Mouse (Mus musculus) heart, embryonic 16.5 days (tissue): ENCODE measurements around the gene Lsm3. TPM values are rescaled to one million over a fixed set of nuclear protein-coding genes. Genes with fewer than 3 reads are reported as not detected.

Source experiments
- ATAC-seq: fragments of 200-750 bp; cut with Nextera tagmentation; replicated peaks from 2 replicates; pipeline ENCODE4 v1.8.0; 2017; ENCODE audit warnings: moderate number of reproducible peaks; ENCODE audit not compliant: insufficient read depth, low FRiP score; ENCODE audit errors: extremely low read depth
- H3K27ac ChIP-seq: fragments of 300-500 bp; sonication (generic); 2 replicates; pipeline ENCODE4 v1.5.1; 2014; ENCODE audit warnings: mild to moderate bottlenecking, low read length, control low read depth, moderate library complexity
- H3K27me3 ChIP-seq: fragments of 300-500 bp; sonication (generic); 2 replicates; pipeline ENCODE4 v1.6.1; 2014; ENCODE audit warnings: low read length, mixed read lengths; ENCODE audit not compliant: control insufficient read depth, insufficient read depth
- H3K36me3 ChIP-seq: fragments of 300-500 bp; sonication (generic); 2 replicates; pipeline ENCODE4 v1.6.1; 2014; ENCODE audit not compliant: control insufficient read depth, insufficient read depth
- H3K4me1 ChIP-seq: fragments of 300-500 bp; sonication (generic); 2 replicates; pipeline ENCODE4 v1.6.1; 2014; ENCODE audit warnings: low read length, mixed read lengths; ENCODE audit not compliant: control insufficient read depth, insufficient read depth
- H3K4me2 ChIP-seq: fragments of 300-500 bp; sonication (generic); 2 replicates; pipeline ENCODE4 v1.6.1; 2014; ENCODE audit warnings: low read depth, mild to moderate bottlenecking, control low read depth, low read length
- H3K4me3 ChIP-seq: fragments of 300-500 bp; sonication (generic); 2 replicates; pipeline ENCODE4 v1.5.1; 2014; ENCODE audit warnings: mild to moderate bottlenecking, control low read depth, low read length
- H3K9ac ChIP-seq: fragments of 300-500 bp; sonication (generic); 2 replicates; pipeline ENCODE4 v1.6.1; 2014; ENCODE audit warnings: low read length, control low read depth
- H3K9me3 ChIP-seq: fragments of 300-500 bp; sonication (generic); replicated peaks from 2 replicates; pipeline ENCODE4 v1.6.1; 2016; ENCODE audit warnings: low read length; ENCODE audit not compliant: control insufficient read depth
- WGBS: fragments of 180-500 bp; shearing (Covaris S2); extraction: QIAGEN DNeasy Blood & Tissue Kit; methylation state at CpG from one replicate; pipeline ENCODE4 v1.1.7; 2014; 5-methylcytosine and 5-hydroxymethylcytosine counted together
- polyA plus RNA-seq: library from polyadenylated mRNA; unstranded; fragments of >200 nt; fragmentation: Nextera tagmentation; extraction: Ambion mirVana; gene quantifications from 2 replicates; pipeline ENCODE4 v1.2.1, GENCODE M21; 2015

Lsm3 gene
- polyA plus RNA-seq, 1 experiment from 2014 or later, result 183 TPM

DNA sequence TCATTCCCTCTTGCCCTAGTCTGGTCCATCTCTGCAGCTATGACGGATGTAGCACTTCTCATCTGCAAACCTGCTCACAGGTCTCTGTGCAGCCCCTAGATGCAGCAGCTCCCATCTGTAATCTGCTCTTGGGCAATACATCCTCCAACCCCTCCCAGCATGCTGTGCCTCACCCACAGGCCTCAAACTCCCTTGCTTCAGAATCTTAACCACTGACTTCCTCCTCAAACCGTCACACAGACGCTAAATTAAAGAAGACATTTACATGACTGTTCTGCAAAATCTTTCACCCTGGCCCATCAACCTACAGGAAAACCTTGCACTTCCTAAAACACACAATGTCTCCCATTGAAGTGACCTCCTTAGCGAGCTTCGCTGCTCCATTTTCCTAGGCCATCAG lies 9.7 kb upstream of the Lsm3 start:
- Histone ChIP-seq H3K27me3 (no peaks in the 10 kb centered on the region), H3K36me3 (peaks cover 50% of the 10 kb centered on the region), H3K27ac (peak overlapping the region; percentile 66), H3K4me1 (no peaks in the 10 kb centered on the region), H3K4me3 (no peak overlapping the region), H3K9ac (no peak overlapping the region), H3K4me2 (no peak overlapping the region), H3K9me3 (0 out of 2 replicates have a peak, but pooled peaks cover 3% of the 10 kb centered on the region)
- 79% methylated on average over 5 of the region's 5 CpGs for WGBS
- no peak for ATAC-seq

DNA sequence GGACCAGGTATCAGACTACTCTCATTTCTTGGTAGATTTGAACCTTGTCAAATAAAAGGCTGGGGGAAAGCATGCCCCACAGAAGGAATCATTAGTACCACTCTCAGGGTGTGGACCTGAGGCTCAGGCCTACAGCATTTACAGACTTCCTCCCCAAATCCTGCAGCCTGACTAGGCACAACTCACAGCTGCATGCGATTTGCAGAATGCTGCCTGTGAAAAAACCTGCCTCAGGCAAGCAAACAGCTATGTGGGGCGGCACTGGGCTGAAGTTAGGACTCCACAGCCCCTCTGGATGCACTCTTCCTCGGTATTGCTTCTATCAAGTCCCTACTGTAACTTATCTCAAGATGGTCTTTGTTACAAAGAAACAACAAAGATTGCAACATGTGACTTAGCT lies 7.7 kb upstream of the Lsm3 start:
- 85% methylated on average over 3 of the region's 3 CpGs for WGBS
- Histone ChIP-seq H3K9me3 (0 out of 2 replicates have a peak, but pooled peaks cover 3% of the 10 kb centered on the region), H3K36me3 (peaks cover 46% of the 10 kb centered on the region), H3K4me2 (no peak overlapping the region), H3K9ac (no peak overlapping the region), H3K27ac (no peak overlapping the region), H3K4me3 (no peak overlapping the region), H3K4me1 (no peaks in the 10 kb centered on the region), H3K27me3 (no peaks in the 10 kb centered on the region)
- no peak for ATAC-seq

DNA sequence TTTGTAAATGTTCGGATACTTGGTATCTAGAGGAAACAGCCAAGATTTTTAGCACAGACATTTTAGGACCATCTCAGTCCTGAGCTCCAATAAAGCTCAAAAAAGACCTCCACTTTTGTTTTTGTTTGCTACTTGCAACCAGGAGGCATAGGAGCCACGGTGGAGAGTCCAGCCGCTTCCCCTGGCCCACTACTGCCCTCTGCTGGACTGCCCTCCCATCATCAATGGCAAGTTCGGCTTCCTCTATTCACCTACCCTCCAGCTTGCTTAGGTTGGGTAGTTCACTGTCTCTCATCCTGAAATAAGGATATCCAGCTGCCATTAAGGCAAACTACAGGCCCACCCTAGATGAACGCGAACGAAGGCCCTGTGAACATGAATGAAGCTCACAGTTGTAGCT lies 6.4 kb upstream of the Lsm3 start:
- Histone ChIP-seq H3K4me1 (no peaks in the 10 kb centered on the region; the same call in 1 of the 2 replicates), H3K9me3 (no peaks in the 10 kb centered on the region), H3K4me3 (no peak overlapping the region), H3K27me3 (no peaks in the 10 kb centered on the region), H3K9ac (no peak overlapping the region), H3K4me2 (no peak overlapping the region), H3K36me3 (peaks cover 33% of the 10 kb centered on the region), H3K27ac (no peak overlapping the region)
- WGBS, result 32% methylated on average over 7 of the region's 7 CpGs
- ATAC-seq, result no peak

DNA sequence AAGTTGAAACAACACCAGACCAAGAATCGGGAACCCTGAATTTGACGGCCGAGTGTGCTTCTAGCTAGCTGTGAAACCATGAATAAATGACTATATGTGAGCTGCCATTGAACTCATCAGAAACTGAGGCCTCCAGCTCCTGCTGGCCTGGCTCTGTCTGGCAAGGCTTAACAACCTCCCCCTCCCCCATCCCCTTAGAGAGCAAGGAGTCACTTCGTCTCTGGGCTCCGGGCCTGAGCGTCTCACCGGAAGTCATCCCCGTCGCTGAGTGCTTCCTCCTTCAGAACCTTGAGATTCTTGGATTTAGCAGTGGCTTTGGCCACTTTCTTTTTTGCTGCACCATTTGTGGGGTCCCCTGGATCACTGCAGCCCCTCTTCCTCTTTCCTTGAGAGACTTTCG lies 5.5 kb upstream of the Lsm3 start:
- Histone ChIP-seq H3K4me1 (peaks cover 6% of the 10 kb centered on the region; the same call in 1 of the 2 replicates), H3K27ac (no peak overlapping the region), H3K27me3 (no peaks in the 10 kb centered on the region), H3K36me3 (peaks cover 24% of the 10 kb centered on the region), H3K4me3 (no peak overlapping the region), H3K9me3 (no peaks in the 10 kb centered on the region), H3K4me2 (no peak overlapping the region), H3K9ac (no peak overlapping the region)
- 70% methylated on average over 10 of the region's 10 CpGs for WGBS
- ATAC-seq, result no peak

DNA sequence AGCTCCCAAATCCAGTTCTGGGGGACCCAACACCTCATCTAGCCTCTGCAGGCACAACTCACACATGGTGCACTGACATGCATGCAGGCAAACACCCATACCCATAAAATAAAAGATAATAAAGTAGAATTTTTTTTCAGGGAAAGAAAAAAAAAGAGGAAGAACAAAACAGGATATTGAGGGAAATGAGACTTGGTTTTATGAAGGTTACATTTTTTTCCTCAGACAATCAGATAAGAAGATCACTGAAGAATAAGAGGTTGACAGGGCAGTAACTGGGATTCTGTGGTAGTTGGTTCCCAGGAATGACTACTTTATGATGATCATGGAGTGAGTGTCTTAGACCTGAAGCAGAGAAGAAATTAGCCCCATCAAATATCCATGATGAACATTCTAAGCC lies 1.6 kb upstream of the Lsm3 start:
- Histone ChIP-seq H3K27me3 (no peaks in the 10 kb centered on the region), H3K9ac (no peak overlapping the region), H3K36me3 (peaks cover 10% of the 10 kb centered on the region; the same call in 1 of the 2 replicates), H3K9me3 (no peaks in the 10 kb centered on the region), H3K27ac (no peak overlapping the region), H3K4me1 (peaks cover 29% of the 10 kb centered on the region), H3K4me2 (peak overlapping the region; percentile 89; the same call in 1 of the 2 replicates), H3K4me3 (no peak overlapping the region)
- no peak for ATAC-seq

DNA sequence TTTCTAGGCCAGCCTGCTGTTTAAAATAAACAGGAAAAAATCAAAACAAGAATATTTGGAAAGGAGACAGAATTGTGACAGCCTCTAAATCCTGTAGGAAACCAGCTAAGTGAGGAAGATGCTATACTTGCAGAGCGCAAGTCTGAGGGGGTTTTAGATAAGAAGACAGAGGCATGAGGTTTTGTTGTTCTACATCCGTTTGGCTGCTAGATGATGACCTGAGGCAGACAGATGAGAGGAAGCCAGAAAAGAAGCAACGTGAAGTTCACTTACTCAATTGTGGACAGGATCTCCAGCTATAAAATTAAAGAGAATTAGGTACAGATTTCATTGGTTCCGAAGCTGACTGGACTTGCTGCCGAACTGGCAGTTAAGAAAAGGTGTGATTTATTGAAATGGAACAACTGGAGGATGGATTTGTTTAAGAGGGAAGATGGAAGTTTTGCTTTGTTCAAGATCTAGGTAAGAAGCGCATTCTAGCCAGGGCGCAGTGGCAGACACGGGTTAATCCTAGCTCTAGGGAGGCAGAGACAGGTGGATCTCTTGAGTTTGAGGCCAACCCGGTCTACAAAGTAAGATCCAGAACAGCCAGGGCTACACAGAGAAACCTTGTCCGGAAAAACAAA lies 878 bp upstream of the Lsm3 start:
- H3K9ac ChIP-seq, result peak overlapping the region; percentile 75
- H3K9me3 ChIP-seq, result no peaks in the 10 kb centered on the region
- H3K27ac ChIP-seq, result peak overlapping the region; percentile 43
- H3K4me3 ChIP-seq, result peak overlapping the region; percentile 98
- peak overlapping the region; percentile 89 for H3K4me2 ChIP-seq
- H3K36me3 ChIP-seq, result peaks cover 17% of the 10 kb centered on the region
- no peak for ATAC-seq
- peaks cover 29% of the 10 kb centered on the region for H3K4me1 ChIP-seq
- WGBS, result 29% methylated on average over 10 of the region's 10 CpGs
- H3K27me3 ChIP-seq, result no peaks in the 10 kb centered on the region

DNA sequence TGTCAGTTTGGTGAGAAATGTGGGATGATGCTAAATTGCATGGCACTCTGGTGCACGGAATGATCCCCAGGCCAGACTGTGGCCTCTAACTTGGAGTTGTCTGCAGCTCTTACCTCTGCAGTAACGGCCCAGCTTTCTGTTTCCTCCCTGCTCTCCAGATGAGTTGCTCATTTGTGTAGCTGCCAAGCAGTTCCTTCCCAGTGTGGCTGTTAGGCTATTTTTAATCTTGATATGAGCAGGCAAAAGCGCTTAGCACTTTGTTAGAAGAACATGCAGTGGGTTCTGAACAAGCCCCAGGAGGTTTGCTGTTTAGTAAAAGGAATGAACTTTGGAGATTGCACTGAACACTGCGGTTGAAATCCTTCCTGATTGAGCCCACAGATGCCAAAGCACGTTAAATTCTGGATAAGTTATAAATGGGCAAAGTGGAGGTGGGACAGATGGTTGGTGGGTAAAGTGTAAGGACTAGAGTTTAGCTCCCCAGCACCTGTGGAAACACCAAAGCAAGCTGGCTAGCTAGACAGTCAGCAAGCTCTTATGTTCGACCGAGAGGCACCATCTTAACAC lies 2.8 kb downstream of the Lsm3 start:
- no peaks in the 10 kb centered on the region for H3K27me3 ChIP-seq
- peaks cover 46% of the 10 kb centered on the region for H3K36me3 ChIP-seq
- no peak overlapping the region for H3K9ac ChIP-seq
- peaks cover 29% of the 10 kb centered on the region for H3K4me1 ChIP-seq
- H3K9me3 ChIP-seq, result no peaks in the 10 kb centered on the region
- no peak overlapping the region for H3K4me2 ChIP-seq
- peak overlapping the region; percentile 4; the same call in 1 of the 2 replicates for H3K27ac ChIP-seq
- no peak for ATAC-seq
- H3K4me3 ChIP-seq, result no peak overlapping the region
- WGBS, result 64% methylated on average over 7 of the region's 7 CpGs

DNA sequence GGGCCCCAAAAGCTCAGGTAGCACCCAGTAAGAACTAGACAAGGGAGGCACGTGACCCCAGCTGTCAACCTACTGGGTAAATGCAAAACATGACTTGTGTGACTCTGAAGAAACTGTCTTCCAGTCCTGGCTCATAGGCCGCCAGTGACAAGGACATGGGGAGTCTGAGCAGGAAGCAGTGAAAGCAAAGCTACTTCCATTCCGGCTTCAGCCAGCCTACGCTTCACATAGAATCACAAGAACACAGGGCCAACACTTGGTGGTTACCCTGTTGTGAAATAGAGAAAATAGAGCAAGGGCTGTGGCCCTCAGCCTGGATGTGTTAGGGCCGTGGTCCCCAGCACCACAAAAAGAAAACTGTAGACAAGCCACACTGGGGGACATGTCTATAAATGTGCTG lies 7.1 kb downstream of the Lsm3 start:
- no peaks in the 10 kb centered on the region for H3K27me3 ChIP-seq
- 88% methylated on average over 5 of the region's 5 CpGs for WGBS
- no peak overlapping the region for H3K9ac ChIP-seq
- H3K4me3 ChIP-seq, result no peak overlapping the region
- H3K9me3 ChIP-seq, result no peaks in the 10 kb centered on the region
- no peak overlapping the region for H3K4me2 ChIP-seq
- peaks cover 9% of the 10 kb centered on the region for H3K4me1 ChIP-seq
- H3K27ac ChIP-seq, result no peak overlapping the region
- no peak for ATAC-seq
- H3K36me3 ChIP-seq, result peaks cover 44% of the 10 kb centered on the region

DNA sequence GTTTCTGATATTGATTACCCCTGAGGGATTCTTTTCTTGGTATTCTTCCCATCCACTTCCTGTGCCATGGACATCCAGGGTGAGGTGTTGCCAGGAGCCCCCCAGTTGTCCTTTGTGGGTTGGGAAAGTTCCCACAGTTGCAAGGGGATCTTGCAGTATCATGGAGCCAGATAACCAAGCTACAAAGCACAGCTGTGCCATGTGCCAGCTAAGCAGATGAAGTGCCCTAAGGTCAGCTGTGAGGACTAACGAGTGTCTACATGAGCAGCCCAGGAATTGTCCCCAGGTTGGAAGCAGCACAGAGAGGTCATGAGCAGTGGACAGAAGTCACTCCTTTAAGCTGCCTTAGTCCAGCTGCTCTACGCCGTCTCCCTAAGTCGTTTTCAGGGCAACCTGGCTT lies 9.8 kb downstream of the Lsm3 start:
- 78% methylated on average over 4 of the region's 4 CpGs for WGBS
- no peak overlapping the region for H3K9ac ChIP-seq
- H3K9me3 ChIP-seq, result no peaks in the 10 kb centered on the region
- H3K27me3 ChIP-seq, result no peaks in the 10 kb centered on the region
- ATAC-seq, result no peak
- 0 out of 2 replicates have a peak, but pooled peaks cover 3% of the 10 kb centered on the region for H3K4me1 ChIP-seq
- H3K4me2 ChIP-seq, result no peak overlapping the region
- H3K27ac ChIP-seq, result no peak overlapping the region
- no peak overlapping the region for H3K4me3 ChIP-seq
- peaks cover 24% of the 10 kb centered on the region for H3K36me3 ChIP-seq
